Mouse (Mus musculus): Measurements from ENCODE around the gene Ddx20. TPM values are rescaled to one million over a fixed set of nuclear protein-coding genes. Genes with fewer than 3 reads are reported as not detected.

Gene Ddx20
- 8.4 and 11.1 TPM in 2 replicates for polyA plus RNA-seq (2012; ENCODE audit: low replicate concordance)

DNA sequence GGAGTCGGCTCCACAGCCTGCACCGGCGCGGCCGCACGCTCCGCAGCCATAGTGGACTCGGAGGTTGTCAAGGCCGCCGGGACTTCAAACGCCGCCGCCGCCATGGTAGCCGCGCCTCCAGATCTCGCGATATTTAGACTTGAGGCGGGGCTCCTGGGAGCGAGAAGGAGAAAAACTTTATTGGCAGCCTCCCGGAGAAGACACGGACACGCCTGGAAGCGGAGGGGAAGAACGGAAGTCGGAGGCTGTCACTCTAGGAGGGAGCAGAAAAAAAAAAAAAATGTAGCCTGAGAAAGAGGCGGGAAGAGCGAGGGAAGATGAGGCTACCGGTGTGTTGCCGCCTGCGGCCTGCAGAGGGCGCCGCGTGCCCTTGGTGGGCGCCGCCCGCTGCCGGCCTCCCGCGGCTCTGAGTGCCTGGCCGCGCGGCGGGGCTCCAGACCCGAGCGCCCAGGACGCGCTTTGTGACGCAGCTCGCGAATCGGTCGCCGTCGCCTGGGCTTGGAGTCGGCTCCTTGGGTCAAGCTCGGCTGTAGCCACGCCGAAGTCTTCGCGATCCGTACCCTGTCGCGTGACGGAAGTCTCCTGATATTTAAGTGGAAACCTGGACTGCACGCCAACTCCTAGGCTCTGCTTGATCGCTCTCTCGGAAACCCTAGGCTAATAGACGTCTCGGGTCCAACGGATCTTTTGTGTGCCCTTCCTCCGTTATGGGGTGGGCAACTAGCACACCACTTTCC is at the start of gene Ddx20:
Gene Ddx20, minus strand, starts transcription at position 251 of the 737 bp plus-strand sequence.

DNA sequence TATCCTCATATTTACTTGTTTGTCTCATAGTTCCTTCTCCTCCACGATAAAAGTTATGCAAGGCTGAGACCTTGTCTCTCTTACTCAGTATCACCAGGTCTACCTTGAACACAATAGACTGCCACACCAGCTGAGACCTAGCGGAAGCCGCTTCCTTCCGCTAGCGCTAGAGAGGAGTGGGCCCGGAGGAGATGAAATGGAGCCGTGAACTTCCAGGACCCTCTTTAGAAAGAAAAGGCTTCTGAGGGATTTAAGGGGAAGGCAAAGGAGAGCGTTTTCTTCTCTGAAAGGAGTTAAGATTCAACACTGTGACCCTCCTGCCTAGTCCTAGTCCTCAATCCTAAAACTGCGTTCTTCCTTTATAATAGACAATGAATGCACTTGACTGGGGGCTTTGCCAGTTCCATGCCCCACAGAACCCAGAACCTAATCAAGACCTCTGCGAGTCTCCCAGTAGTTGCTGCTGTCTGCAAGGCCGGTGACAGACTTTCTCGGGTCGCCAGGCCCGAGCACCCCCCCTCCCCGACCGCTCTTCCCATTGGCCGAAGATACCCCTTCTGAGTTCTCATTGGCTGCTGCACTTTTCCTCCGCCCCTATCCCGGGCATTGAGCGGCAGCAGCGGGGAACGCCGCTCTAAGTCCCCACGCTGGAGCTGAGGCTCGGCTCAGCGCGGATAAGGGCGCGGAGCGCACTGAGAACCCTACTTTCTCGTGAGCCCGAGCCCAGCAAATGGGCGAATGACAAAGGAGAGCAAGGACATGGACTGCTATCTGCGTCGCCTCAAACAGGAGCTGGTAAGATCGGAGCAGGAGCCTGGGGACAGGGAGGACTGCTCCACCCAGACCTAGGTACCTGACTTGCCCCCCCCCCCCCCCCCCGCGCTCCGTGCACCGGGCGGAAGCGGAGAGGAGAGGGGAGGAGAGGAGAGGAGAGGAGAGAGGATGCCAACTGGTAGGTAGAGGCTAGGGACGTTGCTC is 16.9 kb upstream of the Ddx20 start, which contains the start of gene Inka2:
Gene Inka2, plus strand, starts transcription at position 569 of the 978 bp plus-strand sequence.

Other genes starting within 250 kb of the Ddx20 start
- gene Kcnd3, start 235.2 kb downstream of the Ddx20 start, polyA plus RNA-seq (2012; ENCODE audit: low replicate concordance) = 0.02 and 0.18 TPM in 2 replicates
- gene Inka2, start 17.0 kb upstream of the Ddx20 start, polyA plus RNA-seq (2012; ENCODE audit: low replicate concordance) = 7.4 and 7.5 TPM in 2 replicates
- 5.4 and 6.1 TPM in 2 replicates for gene Rap1a, start 113.8 kb upstream of the Ddx20 start, polyA plus RNA-seq (2012; ENCODE audit: low replicate concordance)
- not detected in 2 replicates for gene Adora3, start 183.3 kb upstream of the Ddx20 start, polyA plus RNA-seq (2012; ENCODE audit: low replicate concordance)
- gene Tmigd3, start 183.3 kb upstream of the Ddx20 start, polyA plus RNA-seq (2012; ENCODE audit: low replicate concordance) = not detected in 2 replicates
- 0.24 and 0.90 TPM in 2 replicates for gene I830077J02Rik, start 245.1 kb upstream of the Ddx20 start, polyA plus RNA-seq (2012; ENCODE audit: low replicate concordance)